Mouse (Mus musculus) midbrain, embryonic 12.5 days (tissue): ENCODE results near the gene Coro1a. TPM values are rescaled to one million over a fixed set of nuclear protein-coding genes. Genes with fewer than 3 reads are reported as not detected.

Experiments used
- ATAC-seq: fragments of 200-750 bp; cut with Nextera tagmentation; 2 replicates; pipeline ENCODE4 v1.8.0; 2017; ENCODE audit warnings: low read depth, moderate TSS enrichment, moderate library complexity; ENCODE audit not compliant: low FRiP score
- H3K27ac ChIP-seq: fragments of 300-500 bp; sonication (generic); replicated peaks from 2 replicates; pipeline ENCODE4 v1.5.1; 2016; ENCODE audit warnings: mild to moderate bottlenecking
- H3K27me3 ChIP-seq: fragments of 300-500 bp; sonication (generic); 2 replicates; pipeline ENCODE4 v1.6.1; 2016; ENCODE audit warnings: mild to moderate bottlenecking
- H3K36me3 ChIP-seq: fragments of 300-500 bp; sonication (generic); 2 replicates; pipeline ENCODE4 v1.6.1; 2016
- H3K4me1 ChIP-seq: fragments of 300-500 bp; sonication (generic); 2 replicates; pipeline ENCODE4 v1.6.1; 2016
- H3K4me2 ChIP-seq: fragments of 300-500 bp; sonication (generic); replicated peaks from 2 replicates; pipeline ENCODE4 v1.6.1; 2016; ENCODE audit warnings: mild to moderate bottlenecking, moderate library complexity
- H3K4me3 ChIP-seq: fragments of 300-500 bp; sonication (generic); 2 replicates; pipeline ENCODE4 v1.5.1; 2016; ENCODE audit warnings: mild to moderate bottlenecking
- H3K9ac ChIP-seq: fragments of 300-500 bp; sonication (generic); replicated peaks from 2 replicates; pipeline ENCODE4 v1.6.1; 2016; ENCODE audit warnings: mild to moderate bottlenecking, moderate library complexity
- H3K9me3 ChIP-seq: fragments of 300-500 bp; sonication (generic); 2 replicates; pipeline ENCODE4 v1.6.1; 2016; ENCODE audit warnings: mild to moderate bottlenecking
- WGBS: fragments of 180-500 bp; shearing (Covaris S2); methylation state at CpG from one replicate; pipeline ENCODE4 v1.1.7; 2016; 5-methylcytosine and 5-hydroxymethylcytosine counted together
- polyA plus RNA-seq: library from polyadenylated mRNA; unstranded; fragments of >200 nt; fragmentation: Nextera tagmentation; extraction: Ambion mirVana; gene quantifications from 2 replicates; pipeline ENCODE4 v1.2.1, GENCODE M21; 2016

Gene Coro1a
- polyA plus RNA-seq = 60.8 and 65.9 TPM in 2 replicates

- H3K9ac ChIP-seq = no peak within 1 kb of the TSS
- H3K4me2 ChIP-seq = no peak within 1 kb of the TSS
- H3K36me3 ChIP-seq = no peaks in the 10 kb centered on the region
- H3K4me1 ChIP-seq = peaks cover 20% of the 10 kb centered on the region
- H3K9me3 ChIP-seq = no peaks in the 10 kb centered on the region
- no peak within 1 kb of the TSS for H3K27ac ChIP-seq
- WGBS = 94% methylated on average over 16 of the region's 19 CpGs
- ATAC-seq = no peak
- H3K4me3 ChIP-seq = no peak within 1 kb of the TSS
- H3K27me3 ChIP-seq = peaks cover 25% of the 10 kb centered on the region
Measured at GRCm38 (mm10) chr7:126707442-126708174, at the start of gene Coro1a. TSS of gene Coro1a (minus strand) at chr7:126707787.

- Histone ChIP-seq H3K4me2 (peak overlapping the region; percentile 15), H3K4me3 (no peak overlapping the region), H3K27ac (no peak overlapping the region), H3K4me1 (peaks cover 11% of the 10 kb centered on the region; the same call in 1 of the 2 replicates), H3K9me3 (no peaks in the 10 kb centered on the region), H3K9ac (no peak overlapping the region), H3K27me3 (no peaks in the 10 kb centered on the region), H3K36me3 (no peaks in the 10 kb centered on the region)
- ATAC-seq = peak; percentile 32; the same call in 1 of the 2 replicates
- 2% methylated on average over 9 of the region's 9 CpGs for WGBS
Measured at GRCm38 (mm10) chr7:126754866-126755265, 47.3 kb upstream of the Coro1a start.

GRCm38 (mm10) chr7:126749582-126750343 is 42.2 kb upstream of the Coro1a start:
- ATAC-seq = no peak
- 94% methylated on average over 17 of the region's 17 CpGs for WGBS

GRCm38 (mm10) chr7:126748824-126749223 is 41.2 kb upstream of the Coro1a start:
- Histone ChIP-seq H3K36me3 (no peaks in the 10 kb centered on the region), H3K4me2 (no peak overlapping the region)
- WGBS = 76% methylated on average over 7 of the region's 7 CpGs

More at GRCm38 (mm10) chr7:126749582-126750343, 42.2 kb upstream of the Coro1a start:
- H3K9ac ChIP-seq = no peak overlapping the region
- H3K4me2 ChIP-seq = no peak overlapping the region
- H3K27ac ChIP-seq = no peak overlapping the region
- H3K9me3 ChIP-seq = no peaks in the 10 kb centered on the region
- no peaks in the 10 kb centered on the region for H3K27me3 ChIP-seq
- H3K4me1 ChIP-seq = peaks cover 6% of the 10 kb centered on the region; the same call in 1 of the 2 replicates
- H3K36me3 ChIP-seq = no peaks in the 10 kb centered on the region
- no peak overlapping the region for H3K4me3 ChIP-seq

GRCm38 (mm10) chr7:126746798-126747197 is 39.2 kb upstream of the Coro1a start:
- no peaks in the 10 kb centered on the region for H3K4me1 ChIP-seq
- ATAC-seq = no peak
- H3K27ac ChIP-seq = no peak overlapping the region
- H3K27me3 ChIP-seq = no peaks in the 10 kb centered on the region
- no peak overlapping the region for H3K4me3 ChIP-seq
- H3K9me3 ChIP-seq = no peaks in the 10 kb centered on the region
- H3K36me3 ChIP-seq = no peaks in the 10 kb centered on the region
- no peak overlapping the region for H3K4me2 ChIP-seq
- WGBS = 44% methylated on average over 6 of the region's 6 CpGs
- H3K9ac ChIP-seq = no peak overlapping the region

More at GRCm38 (mm10) chr7:126748824-126749223, 41.2 kb upstream of the Coro1a start:
- H3K4me1 ChIP-seq = no peaks in the 10 kb centered on the region
- no peak for ATAC-seq
- no peak overlapping the region for H3K27ac ChIP-seq
- H3K27me3 ChIP-seq = no peaks in the 10 kb centered on the region
- no peak overlapping the region for H3K4me3 ChIP-seq
- no peaks in the 10 kb centered on the region for H3K9me3 ChIP-seq
- H3K9ac ChIP-seq = no peak overlapping the region

GRCm38 (mm10) chr7:126746066-126746465 is 38.5 kb upstream of the Coro1a start:
- Histone ChIP-seq H3K36me3 (no peaks in the 10 kb centered on the region), H3K4me2 (no peak overlapping the region), H3K4me3 (no peak overlapping the region), H3K27ac (no peak overlapping the region), H3K27me3 (no peaks in the 10 kb centered on the region), H3K4me1 (no peaks in the 10 kb centered on the region), H3K9ac (no peak overlapping the region), H3K9me3 (no peaks in the 10 kb centered on the region)
- WGBS = 92% methylated on average over 12 of the region's 12 CpGs
- no peak for ATAC-seq

GRCm38 (mm10) chr7:126741964-126742482 is 34.4 kb upstream of the Coro1a start:
- Histone ChIP-seq H3K4me3 (no peak overlapping the region), H3K36me3 (no peaks in the 10 kb centered on the region), H3K27me3 (no peaks in the 10 kb centered on the region), H3K27ac (no peak overlapping the region), H3K4me1 (peaks cover 3% of the 10 kb centered on the region; the same call in 1 of the 2 replicates), H3K9ac (no peak overlapping the region), H3K4me2 (no peak overlapping the region), H3K9me3 (no peaks in the 10 kb centered on the region)
- no peak for ATAC-seq
- WGBS = 91% methylated on average over 13 of the region's 13 CpGs

- no peaks in the 10 kb centered on the region for H3K36me3 ChIP-seq
- H3K4me2 ChIP-seq = no peak overlapping the region
- H3K9me3 ChIP-seq = no peaks in the 10 kb centered on the region
- ATAC-seq = no peak
- 89% methylated on average over 5 of the region's 5 CpGs for WGBS
- H3K4me1 ChIP-seq = peaks cover 3% of the 10 kb centered on the region; the same call in 1 of the 2 replicates
- H3K4me3 ChIP-seq = no peak overlapping the region
- no peaks in the 10 kb centered on the region for H3K27me3 ChIP-seq
- H3K27ac ChIP-seq = no peak overlapping the region
- H3K9ac ChIP-seq = no peak overlapping the region
Measured at GRCm38 (mm10) chr7:126741452-126741851, 33.9 kb upstream of the Coro1a start.

- Histone ChIP-seq H3K9me3 (no peaks in the 10 kb centered on the region), H3K4me2 (no peak overlapping the region), H3K36me3 (no peaks in the 10 kb centered on the region), H3K4me3 (no peak overlapping the region), H3K27me3 (no peaks in the 10 kb centered on the region), H3K27ac (no peak overlapping the region), H3K9ac (no peak overlapping the region), H3K4me1 (peaks cover 3% of the 10 kb centered on the region; the same call in 1 of the 2 replicates)
- no peak for ATAC-seq
- WGBS = 82% methylated on average over 5 of the region's 5 CpGs
Measured at GRCm38 (mm10) chr7:126740977-126741376, 33.4 kb upstream of the Coro1a start.

- no peak for ATAC-seq
- no peak overlapping the region for H3K4me2 ChIP-seq
Measured at GRCm38 (mm10) chr7:126740132-126740735, 32.6 kb upstream of the Coro1a start.

GRCm38 (mm10) chr7:126739551-126739950 is 32.0 kb upstream of the Coro1a start:
- Histone ChIP-seq H3K9me3 (no peaks in the 10 kb centered on the region), H3K27ac (no peak overlapping the region), H3K27me3 (no peaks in the 10 kb centered on the region), H3K36me3 (no peaks in the 10 kb centered on the region), H3K4me3 (no peak overlapping the region), H3K4me2 (no peak overlapping the region), H3K4me1 (peaks cover 3% of the 10 kb centered on the region; the same call in 1 of the 2 replicates), H3K9ac (no peak overlapping the region)
- WGBS = 87% methylated on average over 17 of the region's 17 CpGs
- no peak for ATAC-seq

More at GRCm38 (mm10) chr7:126740132-126740735, 32.6 kb upstream of the Coro1a start:
- 79% methylated on average over 13 of the region's 13 CpGs for WGBS
- Histone ChIP-seq H3K4me1 (peaks cover 3% of the 10 kb centered on the region; the same call in 1 of the 2 replicates), H3K9me3 (no peaks in the 10 kb centered on the region), H3K36me3 (no peaks in the 10 kb centered on the region), H3K27ac (no peak overlapping the region), H3K27me3 (no peaks in the 10 kb centered on the region), H3K4me3 (no peak overlapping the region), H3K9ac (no peak overlapping the region)
